Mouse (Mus musculus) granulocyte monocyte progenitor cell, adult 5-6 weeks (primary cell): ENCODE measurements around the gene Eva1c. TPM values are rescaled to one million over a fixed set of nuclear protein-coding genes. Genes with fewer than 3 reads are reported as not detected.
A peak's percentile ranks its signal among the peaks of the same experiment; 100 is the strongest.
"Not testable (repeated sequence)": the region's sequence is repeated elsewhere in the genome, so short reads cannot be mapped to it uniquely, and the experiment has no call there.

Source experiments
- ATAC-seq: replicated peaks from 2 replicates; pipeline ENCODE4 v1.8.0; 2016; ENCODE audit warnings: mild to moderate bottlenecking, moderate TSS enrichment, inconsistent platforms; ENCODE audit not compliant: poor library complexity, severe bottlenecking
- total RNA-seq, 2 experiments: library from RNA; stranded (forward) in 1 of 2; stranded (reverse) in 1 of 2; fragments of 200-712, 200-1000 nt in 1 of 2; fragments of >200 nt in 1 of 2; fragmentation: Nextera tagmentation in 1 of 2; gene quantifications; 2 replicates each; pipeline ENCODE4 v1.2.3; 2014 to 2017

Gene Eva1c
- total RNA-seq, 2 experiments from 2014 or later, result not detected

DNA sequence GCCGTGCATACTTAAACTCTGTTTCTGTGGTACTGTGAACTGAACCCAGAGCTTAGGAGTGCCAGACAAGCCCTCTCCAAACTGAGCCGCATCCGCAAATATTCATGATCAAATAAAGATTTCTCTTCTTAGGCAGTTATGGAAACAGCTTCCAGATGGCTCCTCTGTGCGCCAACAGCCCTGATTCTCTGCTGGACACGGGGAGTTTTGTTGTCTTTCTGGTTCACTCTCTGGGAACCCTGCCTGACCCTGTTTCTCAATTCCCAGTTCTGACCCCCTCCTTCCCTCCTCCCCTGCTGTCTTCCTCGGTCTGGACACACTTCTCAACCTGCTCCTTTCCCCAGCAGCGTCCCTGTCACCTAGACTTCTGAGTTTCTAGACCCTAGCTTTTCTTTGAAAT, 3.5 kb upstream of the Eva1c start:
- no peak for ATAC-seq

DNA sequence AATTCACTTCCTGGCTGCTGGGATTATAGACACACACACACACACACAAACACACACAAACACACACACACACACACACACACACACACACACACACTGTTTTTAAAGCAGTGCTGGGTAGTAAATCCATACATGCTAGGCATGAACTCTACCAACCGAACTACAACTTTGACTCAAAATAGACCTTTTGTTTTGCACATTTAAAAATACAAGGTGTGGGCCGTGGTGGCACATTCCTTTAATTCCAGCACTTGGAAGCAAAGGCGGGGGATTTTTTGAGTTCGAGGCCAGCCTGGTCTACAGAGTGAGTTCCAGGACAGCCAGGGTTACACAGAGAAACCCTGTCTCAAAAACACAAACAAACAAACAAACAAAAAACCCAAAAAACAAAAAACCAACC, 2.5 kb upstream of the Eva1c start:
- not testable (repeated sequence) for ATAC-seq

DNA sequence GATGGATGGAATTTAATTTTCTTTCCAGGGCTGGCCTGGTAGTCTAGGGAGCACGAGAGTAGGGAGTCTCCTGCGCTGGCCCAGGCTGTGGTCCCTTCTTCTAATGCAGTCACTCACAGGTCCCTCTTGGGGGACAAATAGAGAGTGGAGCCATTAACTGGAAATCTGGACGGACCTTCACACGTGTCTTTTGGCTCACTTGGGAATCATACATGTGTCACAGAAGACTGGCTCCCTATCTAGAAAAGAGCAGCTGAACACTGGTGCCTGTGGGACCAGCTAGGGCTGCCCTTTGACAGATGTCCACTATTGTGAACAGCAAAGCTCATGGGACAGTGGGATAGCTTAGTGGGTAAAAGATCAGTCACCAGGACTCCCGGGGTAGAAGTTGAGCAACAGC, 478 bp upstream of the Eva1c start:
- ATAC-seq, result no peak

DNA sequence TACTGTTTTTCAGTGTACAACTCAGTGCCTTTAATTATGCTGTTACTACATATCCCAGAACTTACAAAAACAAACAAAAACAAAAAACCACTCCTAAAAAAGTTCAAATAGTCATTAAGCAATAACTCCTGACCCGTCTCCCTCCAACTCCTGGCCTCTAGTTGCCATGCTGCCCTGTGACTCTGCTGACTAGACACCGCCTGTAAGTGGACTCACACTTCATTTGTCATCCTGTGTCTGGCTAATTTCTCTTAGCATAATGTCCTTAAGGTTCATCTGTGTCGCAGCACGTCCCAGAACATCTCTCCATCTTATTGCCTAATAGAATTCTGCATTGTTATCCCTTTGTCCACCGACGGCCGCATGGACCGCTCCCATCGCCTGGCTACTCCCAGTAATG, 979 bp downstream of the Eva1c start:
- no peak for ATAC-seq

DNA sequence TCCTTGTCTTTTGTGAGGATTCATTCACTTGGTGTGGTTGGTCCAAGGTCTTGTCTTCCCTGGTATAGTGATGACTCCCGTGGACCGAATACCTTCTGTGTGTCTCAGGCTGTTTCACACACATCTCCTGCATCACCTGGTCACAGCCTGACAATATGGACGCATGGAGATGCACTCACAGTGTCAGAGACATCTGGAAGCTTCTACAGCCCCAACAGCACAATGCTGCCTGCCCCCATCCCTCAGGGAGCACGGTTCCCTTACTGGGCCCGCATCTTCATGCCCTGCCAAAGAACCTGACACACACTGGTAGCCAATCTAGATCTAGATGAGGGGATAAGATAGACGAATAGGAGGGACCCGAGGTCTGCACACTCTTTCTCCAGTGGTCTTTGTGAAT, 2.6 kb downstream of the Eva1c start:
- no peak for ATAC-seq

DNA sequence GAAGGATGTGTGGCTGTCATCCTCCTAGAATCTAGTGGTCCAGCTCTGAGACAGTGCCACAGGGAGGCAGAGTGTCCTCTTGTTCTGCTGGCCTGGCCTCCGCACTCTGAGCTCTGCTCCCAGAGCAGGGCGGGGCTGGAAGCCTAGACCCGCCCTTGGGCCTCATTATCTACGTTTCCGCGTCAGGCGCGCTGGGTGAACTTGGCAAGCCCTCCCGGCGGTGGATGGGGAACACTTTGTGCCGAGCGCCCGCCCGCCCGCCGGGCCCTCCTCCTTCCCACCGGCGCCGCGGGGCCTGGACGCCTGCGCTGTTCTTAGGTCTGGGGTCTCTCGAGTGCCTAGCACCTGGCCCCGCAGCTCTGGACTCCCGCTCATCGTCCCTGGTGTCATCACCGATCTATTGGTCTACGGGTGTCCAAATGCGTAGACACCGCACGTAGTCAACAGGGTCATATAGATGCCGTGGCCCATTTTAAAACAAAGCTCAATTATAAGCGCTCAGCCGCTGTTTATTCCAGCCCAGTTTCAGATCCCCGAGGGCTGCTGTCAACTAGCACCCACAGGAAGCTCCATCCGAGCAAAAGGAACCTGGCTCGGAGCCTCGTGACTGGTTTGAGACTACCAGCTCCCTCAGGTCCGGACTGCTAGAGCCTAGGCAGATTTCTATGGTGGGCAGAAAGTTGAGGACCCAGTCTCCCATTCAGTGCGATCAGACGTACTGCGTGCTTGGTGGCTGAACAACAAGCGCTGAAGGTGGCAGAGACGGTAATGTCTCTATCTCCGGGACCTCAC, 3.6 kb downstream of the Eva1c start:
- ATAC-seq, result peak; percentile 82

DNA sequence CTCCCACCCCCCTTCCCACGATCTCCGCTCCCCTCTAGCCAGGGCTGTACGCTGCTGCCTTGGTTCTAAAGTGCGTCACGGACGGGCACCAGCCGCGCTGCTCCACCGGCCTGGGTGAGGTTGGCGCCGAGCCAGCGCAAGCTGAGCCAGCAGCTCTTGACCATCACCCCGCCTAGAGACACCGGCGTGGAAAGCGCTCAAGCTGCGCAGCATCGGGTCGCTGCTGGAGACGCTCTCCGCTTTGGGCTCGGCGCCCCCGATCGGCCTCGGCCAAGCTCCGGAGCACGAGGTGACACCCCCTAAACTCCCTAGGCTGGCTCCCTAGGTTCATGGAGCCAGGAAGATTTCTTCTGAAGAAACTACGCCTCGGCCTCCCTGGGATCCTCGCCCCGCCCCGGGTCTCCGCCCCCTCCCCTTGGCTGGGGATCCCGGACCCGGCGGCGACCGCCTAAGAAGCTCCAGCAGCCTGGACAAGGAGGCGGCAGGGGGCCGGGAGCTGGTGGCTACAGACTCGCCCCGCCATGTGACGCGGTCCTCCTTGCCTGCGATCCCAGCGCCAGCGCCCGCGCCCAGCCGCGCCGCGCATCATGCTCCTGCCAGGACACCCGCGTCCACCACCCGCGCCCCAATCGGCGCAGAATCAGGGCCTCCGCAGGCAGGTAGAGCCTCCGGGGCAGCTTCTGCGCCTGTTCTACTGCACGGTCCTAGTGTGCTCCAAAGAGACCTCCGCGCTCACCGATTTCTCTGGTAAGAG, 4.3 kb downstream of the Eva1c start:
- ATAC-seq, result peak; percentile 50

DNA sequence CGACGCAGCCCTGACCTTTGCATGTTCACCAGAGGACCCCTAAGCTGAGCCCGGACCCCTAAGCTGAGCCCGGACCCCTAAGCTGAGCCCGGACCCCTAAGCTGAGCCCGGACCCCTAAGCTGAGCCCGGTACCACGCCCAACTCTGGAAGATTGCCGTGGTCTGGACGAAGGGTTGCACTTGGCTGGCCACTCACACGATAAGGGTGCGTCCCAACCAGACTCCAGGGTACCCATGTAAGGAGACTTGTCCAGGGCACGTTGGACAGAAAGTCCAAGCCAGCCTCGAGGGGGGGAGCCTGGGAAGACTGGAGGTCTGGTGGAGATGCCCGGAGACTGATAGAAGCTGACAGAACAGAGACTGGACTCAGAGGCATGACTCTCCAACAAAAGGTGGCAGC, 5.2 kb downstream of the Eva1c start:
- ATAC-seq, result no peak

DNA sequence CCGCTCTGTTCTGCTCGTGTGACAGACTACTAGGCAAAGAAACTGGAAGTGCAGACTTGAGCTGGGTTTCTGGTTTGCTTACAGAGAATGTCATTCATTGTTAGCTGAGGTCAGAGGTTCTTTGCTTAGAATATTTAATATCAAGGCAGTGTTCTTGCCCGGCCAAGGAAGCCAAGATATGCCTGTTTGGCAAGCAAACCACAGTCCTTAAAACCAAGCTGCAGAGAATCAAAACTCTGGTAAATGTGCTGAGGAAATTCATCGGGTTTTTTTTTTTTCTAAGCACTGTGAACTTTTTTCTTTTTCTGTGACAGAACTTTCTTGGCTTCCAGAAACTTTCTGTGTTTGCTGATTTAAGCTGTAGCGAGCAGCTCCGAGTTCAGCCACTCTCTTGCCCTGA, 6.0 kb downstream of the Eva1c start:
- no peak for ATAC-seq

DNA sequence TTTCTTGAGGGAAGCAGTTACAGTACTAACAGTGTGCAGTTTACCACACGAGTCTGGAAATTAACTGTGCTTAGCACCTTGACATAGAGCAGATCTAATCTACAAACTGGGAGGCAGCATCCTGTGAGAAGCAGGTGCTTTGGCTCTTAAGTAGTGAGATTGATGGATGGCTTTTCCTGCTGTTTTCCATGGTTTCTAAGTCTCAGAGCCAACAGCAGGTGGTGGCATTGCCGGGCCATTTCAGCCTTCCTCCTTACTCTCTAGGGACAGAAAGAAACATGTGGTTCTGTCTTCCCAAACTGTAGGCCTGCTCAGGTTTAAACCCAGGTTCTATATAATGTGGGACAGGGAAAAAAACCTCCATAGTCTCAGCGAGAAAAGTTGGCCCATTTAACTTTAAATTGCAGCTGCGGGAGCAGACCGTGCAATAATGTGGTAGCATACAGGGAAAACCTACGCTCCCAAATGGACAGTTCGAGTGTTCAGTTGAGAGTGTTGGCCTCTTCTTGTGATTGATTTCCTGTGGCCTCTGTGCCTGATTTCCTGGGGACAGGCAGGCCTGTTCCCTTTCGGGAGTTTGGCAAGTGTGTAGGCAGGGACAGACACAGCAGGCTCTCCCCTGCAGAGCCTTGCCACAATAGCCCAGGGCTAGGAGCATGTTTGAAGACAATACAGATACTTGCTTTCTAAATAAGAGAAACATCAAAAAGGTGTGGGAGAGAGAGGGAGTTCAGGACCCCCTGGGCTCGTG, 6.7 kb downstream of the Eva1c start:
- ATAC-seq, result no peak

DNA sequence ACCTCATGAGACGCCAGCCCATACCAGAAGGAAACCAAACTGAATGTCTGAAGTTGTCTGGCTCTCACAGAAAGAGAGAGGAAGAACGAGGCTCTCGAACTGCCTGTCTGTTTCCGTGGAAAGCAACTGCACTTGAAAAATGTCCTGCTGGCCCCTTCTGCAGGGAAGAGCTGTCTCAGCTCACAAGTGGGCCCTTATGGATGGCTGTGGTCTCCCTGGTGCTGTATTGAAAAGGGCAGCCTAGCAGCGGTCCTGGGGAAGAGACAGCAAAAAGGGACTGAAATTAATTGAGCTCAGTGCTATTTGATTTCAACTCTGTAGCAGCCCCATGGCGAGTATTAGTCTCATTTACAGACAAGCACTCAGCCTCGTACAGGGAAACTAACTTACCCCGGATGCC, 10.9 kb downstream of the Eva1c start:
- ATAC-seq, result no peak

DNA sequence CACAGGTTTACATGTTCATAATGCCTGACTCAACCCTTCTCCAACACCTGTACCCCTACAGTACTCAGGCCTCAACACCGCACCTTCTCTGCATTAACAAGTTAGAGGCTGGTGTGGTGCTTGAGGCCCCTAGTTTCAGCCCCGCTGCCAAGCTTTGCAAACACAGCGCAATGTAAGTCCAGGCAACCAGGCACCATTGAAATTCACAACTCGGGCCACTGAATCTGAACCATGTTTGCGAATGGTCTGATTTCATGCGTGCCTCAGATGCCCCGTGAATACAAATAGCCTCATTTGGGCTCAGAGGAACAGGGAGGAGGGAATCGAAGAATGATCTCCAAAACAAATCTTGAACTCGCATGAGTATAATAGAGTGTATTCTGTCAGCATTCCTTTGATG, 15.6 kb downstream of the Eva1c start:
- no peak for ATAC-seq

DNA sequence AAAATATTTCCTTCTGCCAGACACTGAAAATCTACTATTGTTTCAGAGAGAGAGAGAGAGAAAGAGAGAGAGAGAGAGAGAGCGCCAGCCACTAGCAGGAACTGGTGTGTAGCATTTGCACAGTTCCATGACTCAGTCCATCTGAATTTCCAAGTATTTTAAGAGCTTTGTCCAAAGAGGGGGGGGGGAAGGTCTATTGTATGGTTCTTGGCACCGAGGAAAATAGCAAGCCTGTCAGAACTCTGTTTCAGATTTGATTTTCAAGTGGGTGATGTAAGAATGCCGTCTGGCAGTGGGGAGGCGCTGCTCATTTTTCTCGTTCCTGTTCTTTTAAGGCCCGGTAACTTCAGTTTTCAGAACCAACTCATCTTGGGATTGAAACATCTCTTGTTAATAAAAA, 18.5 kb downstream of the Eva1c start:
- ATAC-seq, result no peak

DNA sequence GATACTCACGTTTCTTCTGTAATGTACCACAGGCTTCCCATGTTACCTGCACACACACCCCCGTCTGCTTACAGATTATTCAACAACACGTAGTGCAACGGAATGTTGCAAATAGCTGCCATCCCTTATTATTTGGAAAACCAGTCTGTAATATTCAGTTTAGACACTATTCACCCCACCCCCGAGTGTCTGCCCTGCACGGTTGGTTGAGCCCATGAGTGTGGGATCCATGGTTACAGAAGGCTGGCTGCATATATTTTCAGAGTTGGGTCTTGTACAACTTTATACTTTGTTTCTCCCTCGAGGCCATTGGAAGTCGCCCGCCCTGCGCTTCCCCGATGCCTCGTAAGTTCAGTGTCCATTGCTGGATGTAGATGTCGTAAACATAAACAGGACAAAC, 19.1 kb downstream of the Eva1c start:
- no peak for ATAC-seq

DNA sequence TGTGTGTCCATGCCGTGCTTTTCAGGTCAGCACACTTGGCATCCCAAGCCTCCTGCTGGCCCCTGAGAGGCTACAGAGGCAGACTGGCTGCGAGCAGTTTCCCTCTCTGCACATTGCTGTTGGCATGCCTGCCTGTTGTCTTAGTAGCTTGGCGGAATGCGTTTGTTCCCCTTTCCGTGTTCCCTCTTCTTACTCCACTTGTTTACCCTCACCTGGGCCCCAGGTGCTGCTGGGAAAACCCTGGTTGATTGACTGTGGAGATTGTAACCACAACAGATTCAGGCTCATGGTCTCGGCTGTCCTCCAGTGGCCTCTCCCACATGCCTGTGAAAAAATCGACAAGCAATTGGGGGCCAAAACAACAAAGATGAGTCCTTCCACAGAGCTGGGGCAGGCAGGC, 22.2 kb downstream of the Eva1c start:
- no peak for ATAC-seq

DNA sequence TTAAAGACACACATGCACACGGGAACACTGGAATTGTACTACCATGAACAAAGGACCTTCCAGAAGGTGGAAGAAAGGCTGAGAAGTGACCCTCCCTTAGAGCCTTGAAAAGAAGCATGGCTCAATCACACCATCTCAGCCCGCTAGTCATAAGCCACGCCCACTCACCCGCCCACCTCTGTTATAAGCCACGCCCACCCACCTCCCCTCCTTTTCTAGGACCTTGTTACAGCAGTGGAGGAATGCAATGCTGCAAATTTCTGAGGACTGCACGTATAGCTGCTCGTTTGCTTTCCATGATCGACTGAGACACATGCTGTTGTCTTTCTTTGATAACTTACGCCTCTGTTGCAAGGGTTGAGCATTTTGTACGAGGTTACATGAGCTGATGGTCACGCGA, 22.7 kb downstream of the Eva1c start:
- 0 out of 2 replicates have a peak, but pooled peaks have one; percentile 25 for ATAC-seq

DNA sequence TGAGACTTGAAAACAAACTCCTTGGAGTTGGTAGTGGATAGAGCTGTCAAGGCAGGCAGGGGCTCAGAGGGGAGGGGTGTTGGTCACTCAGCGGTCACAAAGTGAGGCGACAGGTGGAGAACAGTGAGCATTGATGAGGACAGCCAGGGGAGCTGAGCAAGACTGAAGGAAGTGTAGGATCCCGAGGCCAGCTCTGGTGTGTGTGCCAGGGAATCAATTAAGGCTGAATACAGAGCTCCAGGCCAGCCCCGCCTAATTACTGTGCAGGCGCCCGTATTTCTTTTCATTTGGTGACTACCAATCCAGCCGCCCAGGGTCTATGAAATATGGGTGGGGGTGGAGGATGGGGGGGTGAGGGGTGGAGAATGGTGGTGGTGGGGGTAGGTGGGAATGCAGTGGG, 24.4 kb downstream of the Eva1c start:
- ATAC-seq, result no peak

DNA sequence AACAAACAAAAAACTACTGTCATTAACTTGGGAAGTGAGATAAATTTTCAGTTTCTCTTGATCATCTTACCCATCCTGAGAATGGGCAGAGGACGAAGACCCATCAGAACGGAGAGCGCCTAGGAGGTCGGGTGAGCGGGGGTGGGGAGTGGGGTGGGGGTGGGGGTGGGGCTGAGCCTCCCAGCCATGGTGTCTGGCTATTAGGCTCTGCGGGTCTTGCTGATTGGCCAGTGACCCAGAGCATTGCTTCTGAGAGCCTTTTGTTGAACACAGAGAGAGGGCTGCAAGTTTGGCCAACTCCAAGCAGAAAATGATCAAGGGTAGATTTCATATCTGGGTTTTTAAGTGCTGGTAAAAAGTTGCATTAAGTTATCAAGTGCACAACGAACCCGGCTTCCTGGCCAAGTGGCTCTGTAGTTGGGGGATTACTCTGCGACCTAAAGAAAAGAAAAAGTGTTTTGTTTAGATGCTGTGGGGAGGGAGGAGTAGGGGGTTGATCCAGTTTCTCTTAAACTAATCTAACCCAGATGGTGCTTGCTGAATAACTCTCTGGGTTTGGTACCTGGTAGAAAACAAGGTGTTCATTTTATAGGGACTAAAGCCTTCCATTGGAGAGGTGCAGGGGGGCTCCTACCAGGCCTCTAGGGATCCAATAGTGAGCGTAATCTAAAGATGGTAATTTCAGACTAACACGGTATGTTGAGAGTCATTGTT, 25.3 kb downstream of the Eva1c start:
- ATAC-seq, result no peak

DNA sequence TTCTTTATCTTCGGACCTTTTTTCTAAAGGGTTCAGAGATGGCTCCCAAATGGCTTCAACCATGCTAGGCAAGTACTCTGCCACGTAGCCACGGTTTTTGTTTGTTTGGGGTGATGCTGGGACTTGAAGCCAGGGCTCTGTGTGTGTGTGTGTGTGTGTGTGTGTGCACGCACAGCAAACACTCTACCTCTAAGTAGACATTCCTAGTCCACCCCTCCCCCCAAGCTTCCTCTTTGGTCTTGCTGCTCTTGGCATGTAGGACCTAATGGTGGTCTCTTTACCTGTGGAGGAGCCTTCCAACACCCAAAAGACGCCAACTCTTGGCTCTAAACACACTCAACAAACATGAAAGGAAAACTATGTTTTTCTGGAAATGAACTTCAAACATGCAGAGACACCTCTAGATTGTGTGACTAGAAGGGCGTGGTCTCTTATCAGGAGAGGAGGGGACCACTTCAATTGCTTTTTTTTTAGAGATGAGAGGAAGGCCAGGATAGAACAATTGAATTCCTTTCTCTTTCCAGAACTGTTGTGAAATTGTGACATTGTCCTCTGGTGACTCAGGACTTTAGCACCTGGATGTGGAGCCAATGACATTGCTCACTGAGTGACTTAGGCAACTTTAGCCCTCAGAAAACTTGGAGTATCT, 30.2 kb downstream of the Eva1c start:
- no peak for ATAC-seq

DNA sequence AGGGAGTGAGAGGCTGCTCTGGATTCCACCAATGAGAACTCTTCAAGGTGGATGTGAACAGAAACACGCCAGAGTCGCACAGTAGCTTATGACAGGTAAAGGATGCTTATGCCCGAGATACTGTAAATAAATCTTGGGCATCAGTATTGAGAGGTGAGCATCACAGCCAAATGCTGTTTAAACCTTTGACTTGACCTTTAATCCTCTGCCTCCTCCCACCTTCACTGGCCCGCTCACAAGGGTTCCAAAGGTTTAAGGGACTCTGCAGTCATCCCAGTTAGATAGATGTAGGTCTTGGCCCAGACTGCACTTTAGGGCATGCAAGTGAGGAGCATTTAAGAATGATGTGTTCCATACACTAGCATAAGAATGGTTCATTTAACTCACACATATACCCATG, 31.7 kb downstream of the Eva1c start:
- ATAC-seq, result no peak
